Mouse (Mus musculus) MEL (cell line): ENCODE data around the gene Wrap73. TPM values are rescaled to one million over a fixed set of nuclear protein-coding genes. Genes with fewer than 3 reads are reported as not detected.

ENCODE experiments used
- DNase-seq: peaks from one replicate; pipeline ENCODE4 v3.0.0; 2011; ENCODE audit warnings: low read depth, low spot score
- H3K27ac ChIP-seq: 2 replicates; pipeline ENCODE4 v1.5.1; 2012; ENCODE audit warnings: low read depth, mild to moderate bottlenecking, control low read depth, low read length, moderate library complexity; ENCODE audit not compliant: control insufficient read depth
- H3K27me3 ChIP-seq, 2 experiments: fragments of 150-350 bp in 1 of 2; sonication (generic) in 1 of 2; 2 replicates each; pipeline ENCODE4 v1.6.1; 2012; ENCODE audit warnings: low read length in 2 of 2, mild to moderate bottlenecking in 2 of 2, improper control_type of control experiment in 1 of 2, moderate library complexity in 1 of 2; ENCODE audit not compliant: insufficient read depth in 2 of 2, control insufficient read depth in 1 of 2
- H3K36me3 ChIP-seq, 2 experiments: 2 replicates each; pipeline ENCODE4 v1.6.1; 2012 to 2014; ENCODE audit warnings: low read length in 2 of 2, improper control_type of control experiment in 1 of 2, inconsistent platforms in 1 of 2, mild to moderate bottlenecking in 1 of 2; ENCODE audit not compliant: insufficient read depth in 2 of 2, control insufficient read depth in 1 of 2
- H3K4me1 ChIP-seq, 2 experiments: fragments of 150-350 bp in 1 of 2; sonication (generic) in 1 of 2; 2 replicates each; pipeline ENCODE4 v1.6.1; 2012; ENCODE audit warnings: low read length in 2 of 2, improper control_type of control experiment in 1 of 2, mild to moderate bottlenecking in 1 of 2; ENCODE audit not compliant: insufficient read depth in 2 of 2, control insufficient read depth in 1 of 2
- H3K4me3 ChIP-seq, 2 experiments: fragments of 150-350 bp in 1 of 2; sonication (generic) in 1 of 2; 2 replicates each; pipeline ENCODE4 v1.5.1; 2012; ENCODE audit warnings: low read depth in 2 of 2, low read length in 2 of 2, mild to moderate bottlenecking in 2 of 2, moderate library complexity in 2 of 2, control low read depth in 1 of 2, improper control_type of control experiment in 1 of 2; ENCODE audit not compliant: control insufficient read depth in 1 of 2, insufficient read depth in 1 of 2
- H3K79me2 ChIP-seq: 2 replicates; pipeline ENCODE4 v1.6.1; 2012; ENCODE audit warnings: mild to moderate bottlenecking, low read length, moderate library complexity; ENCODE audit not compliant: control insufficient read depth, poor library complexity, insufficient read depth
- H3K9ac ChIP-seq: 2 replicates; pipeline ENCODE4 v1.6.1; 2012; ENCODE audit warnings: low read depth, mild to moderate bottlenecking, control low read depth, low read length, moderate library complexity; ENCODE audit not compliant: control insufficient read depth, poor library complexity, severe bottlenecking
- H3K9me3 ChIP-seq: fragments of 150-350 bp; sonication (generic); replicated peaks from 2 replicates; pipeline ENCODE4 v1.6.1; 2012; ENCODE audit warnings: mild to moderate bottlenecking, low read length, improper control_type of control experiment, moderate library complexity; ENCODE audit not compliant: insufficient read depth
- CHD2 ChIP-seq: IDR thresholded peaks from 2 replicates; pipeline ENCODE4 v1.6.1; 2011; ENCODE audit warnings: low read length, improper control_type of control experiment
- CTCF ChIP-seq, 3 experiments: IDR thresholded peaks in 2 of 3; conservative IDR thresholded peaks in 1 of 3; 2 replicates each; pipeline ENCODE4 v1.5.1; 2011 to 2012; ENCODE audit warnings: low read length in 3 of 3, low read depth in 2 of 3, mild to moderate bottlenecking in 2 of 3, improper control_type of control experiment in 1 of 3, inconsistent platforms in 1 of 3, mixed read lengths in 1 of 3, moderate library complexity in 1 of 3; ENCODE audit not compliant: control insufficient read depth in 1 of 3, insufficient read depth in 1 of 3, poor library complexity in 1 of 3, severe bottlenecking in 1 of 3
- EP300 ChIP-seq, 2 experiments: IDR thresholded peaks; 2 replicates each; pipeline ENCODE4 v1.6.1; 2011; ENCODE audit warnings: improper control_type of control experiment in 2 of 2, low read length in 2 of 2, low read depth in 1 of 2, mild to moderate bottlenecking in 1 of 2
- ETS1 ChIP-seq: IDR thresholded peaks from 2 replicates; pipeline ENCODE4 v1.6.1; 2012; ENCODE audit warnings: low read depth, mild to moderate bottlenecking, inconsistent platforms, low read length, improper control_type of control experiment, moderate library complexity
- GABPA ChIP-seq: IDR thresholded peaks from 2 replicates; pipeline ENCODE4 v1.6.1; 2012; ENCODE audit warnings: low read depth, mild to moderate bottlenecking, inconsistent platforms, low read length, improper control_type of control experiment, moderate library complexity
- GATA1 ChIP-seq: IDR thresholded peaks from 2 replicates; pipeline ENCODE4 v1.6.1; 2011; ENCODE audit warnings: low read depth, low read length, improper control_type of control experiment
- HCFC1 ChIP-seq: IDR thresholded peaks from 2 replicates; pipeline ENCODE4 v1.6.1; 2012; ENCODE audit warnings: low read depth, mild to moderate bottlenecking, inconsistent platforms, low read length, improper control_type of control experiment, moderate library complexity
- JUND ChIP-seq: IDR thresholded peaks from 2 replicates; pipeline ENCODE4 v1.6.1; 2011; ENCODE audit warnings: low read depth, mild to moderate bottlenecking, improper control_type of control experiment, low read length
- KAT2A ChIP-seq: conservative IDR thresholded peaks from 2 replicates; pipeline ENCODE4 v1.6.1; 2012; ENCODE audit warnings: low read depth, low read length, improper control_type of control experiment, inconsistent platforms
- MAFK ChIP-seq: IDR thresholded peaks from 2 replicates; pipeline ENCODE4 v1.6.1; 2011; ENCODE audit warnings: low read depth, mild to moderate bottlenecking, low read length, improper control_type of control experiment, borderline replicate concordance
- MAX ChIP-seq: IDR thresholded peaks from 2 replicates; pipeline ENCODE4 v1.6.1; 2011; ENCODE audit warnings: low read length, improper control_type of control experiment
- MAZ ChIP-seq: IDR thresholded peaks from 2 replicates; pipeline ENCODE4 v1.6.1; 2012; ENCODE audit warnings: low read depth, mild to moderate bottlenecking, inconsistent platforms, low read length, improper control_type of control experiment
- POLR2A ChIP-seq, 2 experiments: IDR thresholded peaks; 2 replicates each; pipeline ENCODE4 v1.6.1; 2011 to 2012; ENCODE audit warnings: low read length in 2 of 2, mild to moderate bottlenecking in 2 of 2, control low read depth in 1 of 2, improper control_type of control experiment in 1 of 2, low read depth in 1 of 2, moderate library complexity in 1 of 2; ENCODE audit not compliant: control insufficient read depth in 1 of 2, insufficient read depth in 1 of 2, poor library complexity in 1 of 2
- POLR2AphosphoS5 ChIP-seq: IDR thresholded peaks from 2 replicates; pipeline ENCODE4 v1.6.1; 2012; ENCODE audit warnings: low read depth, borderline replicate concordance, mild to moderate bottlenecking, inconsistent platforms, low read length, moderate library complexity, mixed read lengths
- SIN3A ChIP-seq: IDR thresholded peaks from 2 replicates; pipeline ENCODE4 v1.6.1; 2012; ENCODE audit warnings: low read length, improper control_type of control experiment, inconsistent platforms
- SMC3 ChIP-seq: IDR thresholded peaks from 2 replicates; pipeline ENCODE4 v1.6.1; 2011; ENCODE audit warnings: low read depth, low read length, improper control_type of control experiment
- TCF12 ChIP-seq: IDR thresholded peaks from 2 replicates; pipeline ENCODE4 v1.6.1; 2014; ENCODE audit warnings: low read depth, mild to moderate bottlenecking, inconsistent platforms, low read length, improper control_type of control experiment, moderate library complexity
- USF1 ChIP-seq: IDR thresholded peaks from 2 replicates; pipeline ENCODE4 v1.6.1; 2014; ENCODE audit warnings: low read depth, mild to moderate bottlenecking, inconsistent platforms, low read length, improper control_type of control experiment, moderate library complexity
- USF2 ChIP-seq, 2 experiments: IDR thresholded peaks; 2 replicates each; pipeline ENCODE4 v1.6.1; 2011 to 2012; ENCODE audit warnings: improper control_type of control experiment in 2 of 2, low read length in 2 of 2, borderline replicate concordance in 1 of 2, inconsistent platforms in 1 of 2, low read depth in 1 of 2, mild to moderate bottlenecking in 1 of 2; ENCODE audit not compliant: insufficient read depth in 1 of 2
- polyA plus RNA-seq, 2 experiments: library from polyadenylated mRNA; stranded (reverse) in 1 of 2; unstranded in 1 of 2; fragments of >175 nt in 1 of 2; fragments of >200 nt in 1 of 2; gene quantifications; 2 replicates each; pipeline versions ENCODE4 v1.2.1 to v1.2.4; 2012; ENCODE audit warnings: low replicate concordance in 2 of 2, low read depth in 1 of 2; ENCODE audit not compliant: insufficient read length in 2 of 2, insufficient read depth in 1 of 2, missing spikeins in 1 of 2
- total RNA-seq: library from RNA; depleted of rRNA; stranded (reverse); fragments of 300-350 nt; gene quantifications from 2 replicates; pipeline ENCODE4 v1.2.3, GENCODE M21; 2012

Gene Wrap73
- total and polyA plus RNA-seq, 3 experiments: 41.7 to 49.7 TPM; not detected in 1

DNA sequence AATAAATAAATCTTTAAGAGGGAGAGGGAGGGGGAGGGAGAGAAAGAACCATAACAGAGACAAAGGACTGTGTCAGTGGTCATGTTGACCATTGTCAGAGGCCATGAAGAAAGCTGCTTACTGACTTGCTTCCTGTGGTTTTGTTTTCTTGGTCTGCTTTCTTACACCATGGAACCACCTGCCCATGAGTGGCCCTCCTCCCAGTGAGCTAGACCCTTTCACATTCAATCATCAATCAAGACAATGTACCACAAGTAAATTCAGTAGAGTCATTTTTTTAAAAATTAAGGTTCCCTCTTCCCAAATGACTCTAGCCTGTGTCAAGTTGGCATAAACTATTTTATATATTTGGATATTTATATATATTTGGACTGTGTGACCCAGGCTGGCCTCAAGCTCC is 12.2 kb upstream of the Wrap73 start:
- no peak for DNase-seq
- H3K4me3 ChIP-seq: no peak overlapping the region
- H3K27ac ChIP-seq: no peak overlapping the region
- H3K4me1 ChIP-seq: no peaks in the 10 kb centered on the region
- H3K79me2 ChIP-seq: no peaks in the 10 kb centered on the region
- TF ChIP-seq TCF12: no peak
- no peak for TF ChIP-seq KAT2A
- TF ChIP-seq GATA1: no peak
- no peak for TF ChIP-seq MAX
- TF ChIP-seq EP300 (IDR thresholded peaks at IDR 0.05; ENCODE audit: low read depth in 1 of 2, low read length in 2 of 2): no peak
- no peak for TF ChIP-seq USF1
- no peak for TF ChIP-seq ETS1
- TF ChIP-seq POLR2AphosphoS5: no peak
- TF ChIP-seq CTCF (IDR thresholded peaks at IDR 0.05 in 2 of 3, conservative IDR thresholded peaks at IDR 0.05 in 1 of 3; ENCODE audit: control insufficient read depth in 1 of 3, insufficient read depth in 1 of 3, low read depth in 2 of 3, low read length in 3 of 3, poor library complexity in 1 of 3, severe bottlenecking in 1 of 3): no peak
- no peak for TF ChIP-seq MAZ
- TF ChIP-seq MAFK: no peak
- TF ChIP-seq CHD2: no peak
- no peak for TF ChIP-seq HCFC1
- no peak for TF ChIP-seq USF2 (IDR thresholded peaks at IDR 0.05; ENCODE audit: borderline replicate concordance in 1 of 2, insufficient read depth in 1 of 2, low read depth in 1 of 2, low read length in 2 of 2)
- no peak for TF ChIP-seq SIN3A
- TF ChIP-seq POLR2A (IDR thresholded peaks at IDR 0.05; ENCODE audit: control insufficient read depth in 1 of 2, insufficient read depth in 1 of 2, low read depth in 1 of 2, low read length in 2 of 2, poor library complexity in 1 of 2): no peak
- TF ChIP-seq JUND: no peak
- no peak for TF ChIP-seq SMC3
- no peak for TF ChIP-seq GABPA
- no peak overlapping the region for H3K9ac ChIP-seq
- no peaks in the 10 kb centered on the region for H3K9me3 ChIP-seq
- H3K27me3 ChIP-seq: no peaks in the 10 kb centered on the region
- H3K36me3 ChIP-seq: no peaks in the 10 kb centered on the region

DNA sequence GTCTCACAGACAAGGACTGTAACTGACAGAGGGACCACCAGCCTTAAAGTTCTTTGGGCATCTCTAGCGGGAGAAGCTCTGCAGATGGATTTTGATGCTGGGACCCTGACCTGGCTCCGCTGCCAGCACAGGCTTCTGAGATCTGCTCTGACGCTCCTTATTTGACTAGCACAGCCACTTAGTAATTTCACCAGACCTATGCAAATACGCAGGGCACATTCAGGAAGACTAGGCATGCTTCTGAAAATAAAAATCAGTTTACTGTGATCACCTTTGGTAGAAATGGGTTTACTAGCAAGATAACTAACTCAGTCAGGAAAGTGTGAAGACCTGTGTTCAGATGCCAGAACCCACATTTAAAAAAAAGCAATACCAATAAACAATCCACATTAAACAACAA is 10.3 kb upstream of the Wrap73 start:
- Histone ChIP-seq H3K4me1 (no peaks in the 10 kb centered on the region), H3K9ac (no peak overlapping the region), H3K79me2 (no peaks in the 10 kb centered on the region), H3K27ac (no peak overlapping the region), H3K4me3 (no peak overlapping the region), H3K27me3 (no peaks in the 10 kb centered on the region), H3K36me3 (no peaks in the 10 kb centered on the region), H3K9me3 (no peaks in the 10 kb centered on the region)
- no peak for DNase-seq
- TF ChIP-seq TCF12: no peak
- no peak for TF ChIP-seq EP300 (IDR thresholded peaks at IDR 0.05; ENCODE audit: low read depth in 1 of 2, low read length in 2 of 2)
- no peak for TF ChIP-seq GATA1
